Mouse (Mus musculus): ENCODE measurements around the gene Sept9.

Sept9 gene

DNA sequence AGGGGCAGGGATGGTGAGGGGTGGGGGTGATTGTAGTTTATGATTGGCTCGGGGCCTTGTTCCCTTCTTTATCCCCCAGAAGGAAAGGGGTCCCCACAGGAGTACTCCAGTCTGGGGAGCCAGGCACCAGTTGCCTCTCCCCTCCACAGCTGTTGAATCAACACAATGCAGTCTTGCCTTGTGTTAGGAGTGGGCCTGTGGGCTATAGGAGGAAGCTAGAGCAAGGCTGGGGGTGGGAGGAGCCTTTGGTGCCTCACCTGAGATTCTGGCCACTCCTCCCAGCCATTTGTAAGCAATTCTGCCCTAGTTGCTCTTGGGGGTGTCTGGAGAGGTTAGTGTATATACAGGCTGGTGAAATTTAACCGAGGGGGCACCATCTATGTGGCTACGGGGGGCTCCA lies 88.3 kb downstream of the Sept9 start:
- DNase-seq (ENCODE audit: low read depth, low spot score): no peak

DNA sequence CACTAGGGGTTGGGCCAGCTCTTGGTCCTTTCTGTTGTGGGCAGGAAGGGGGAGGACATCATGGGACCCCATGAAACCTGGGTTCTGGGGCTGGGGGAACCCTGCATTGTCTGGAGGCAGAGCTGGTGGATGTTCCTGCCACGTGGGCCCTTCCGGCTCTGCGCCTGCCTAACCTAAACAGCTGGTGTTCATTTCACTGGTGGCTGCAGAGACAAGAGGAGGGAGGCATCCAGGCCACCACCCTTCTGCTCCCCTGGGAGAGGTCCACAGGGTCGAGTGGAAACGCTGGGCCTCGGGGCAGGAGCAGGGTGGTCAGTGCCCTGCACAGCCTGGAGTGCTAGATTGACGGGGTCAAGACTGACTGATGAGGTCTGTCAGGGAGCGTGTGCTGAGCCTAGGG lies 89.3 kb downstream of the Sept9 start:
- DNase-seq (ENCODE audit: low read depth, low spot score): no peak

DNA sequence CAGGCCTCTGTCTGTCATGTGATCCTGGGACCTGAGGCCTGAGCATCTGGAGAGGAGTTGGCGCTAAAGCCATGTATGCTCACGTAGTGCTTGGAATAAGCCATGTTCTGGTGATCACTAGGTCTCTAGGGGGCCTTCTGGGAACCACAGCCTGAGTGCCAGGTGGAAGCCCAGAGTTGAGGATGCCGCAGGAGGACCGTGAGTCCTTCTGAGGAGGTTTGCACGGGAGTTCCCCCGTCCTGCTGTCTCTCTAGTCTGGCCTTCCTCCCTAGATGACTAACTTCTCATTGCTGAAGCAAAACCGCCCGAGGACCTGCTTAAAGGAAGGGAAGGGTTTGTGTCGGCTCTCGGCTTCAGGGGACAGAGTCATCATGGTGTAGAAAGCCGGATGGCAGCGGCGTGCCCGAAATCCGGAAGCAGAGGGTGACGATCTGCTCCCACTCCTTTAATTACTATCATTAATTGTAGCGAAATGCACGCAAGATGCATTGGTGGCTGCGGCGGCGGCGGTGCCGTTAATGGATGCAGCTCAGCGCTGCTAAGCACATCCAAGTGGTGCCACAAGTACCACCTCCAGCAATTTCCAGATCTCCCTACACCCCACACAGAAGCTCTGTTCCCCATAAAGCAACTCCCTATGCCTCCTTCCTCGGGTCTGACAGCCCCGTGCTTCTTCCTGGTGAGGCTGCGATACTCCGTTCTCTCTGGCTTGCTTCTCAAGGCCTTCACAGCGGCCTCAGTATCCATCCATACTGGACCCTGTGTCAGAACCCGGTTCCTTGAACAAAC lies 92.0 kb downstream of the Sept9 start:
- DNase-seq (ENCODE audit: low read depth, low spot score): no peak

DNA sequence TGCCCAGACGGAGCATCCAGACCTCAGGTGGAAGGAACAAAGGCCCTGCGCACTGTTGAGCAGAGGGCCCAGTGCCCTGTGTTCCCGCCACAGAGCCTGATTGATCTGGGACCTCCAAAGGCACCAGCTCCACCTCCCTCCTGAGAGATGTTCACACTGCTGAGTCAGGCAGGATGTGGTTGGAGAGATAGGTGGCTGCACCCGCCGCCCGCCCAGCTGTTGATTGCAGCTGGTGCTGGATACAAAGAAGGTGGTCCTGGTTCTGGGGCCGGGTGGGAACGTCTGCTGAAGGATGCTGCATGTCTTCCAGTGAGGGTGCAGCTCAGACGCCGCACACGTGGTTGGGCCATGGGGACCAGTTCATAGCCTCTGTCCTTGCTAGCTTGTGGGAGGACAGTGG lies 93.0 kb downstream of the Sept9 start:
- DNase-seq (ENCODE audit: low read depth, low spot score): no peak

DNA sequence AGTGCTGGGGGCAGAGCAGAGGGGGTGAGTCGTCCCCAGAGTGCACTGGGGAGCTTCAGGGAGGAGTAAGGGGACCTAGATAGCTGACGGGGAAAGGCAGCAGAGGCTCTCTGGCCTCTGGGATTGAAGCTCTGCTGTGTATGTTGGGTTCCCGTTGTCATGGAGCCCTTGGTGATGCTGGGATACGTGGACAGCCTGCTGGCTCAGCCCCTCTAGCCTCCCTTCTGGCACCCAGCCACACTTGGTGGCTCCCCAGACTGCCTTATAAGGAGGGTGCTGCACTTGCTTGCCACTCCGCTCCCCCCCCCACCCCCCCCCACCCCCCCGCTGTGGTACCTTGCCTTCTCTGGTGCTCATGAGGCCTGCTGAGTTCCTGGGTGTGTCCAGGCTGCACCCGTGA lies 95.8 kb downstream of the Sept9 start:
- no peak for DNase-seq (ENCODE audit: low read depth, low spot score)

DNA sequence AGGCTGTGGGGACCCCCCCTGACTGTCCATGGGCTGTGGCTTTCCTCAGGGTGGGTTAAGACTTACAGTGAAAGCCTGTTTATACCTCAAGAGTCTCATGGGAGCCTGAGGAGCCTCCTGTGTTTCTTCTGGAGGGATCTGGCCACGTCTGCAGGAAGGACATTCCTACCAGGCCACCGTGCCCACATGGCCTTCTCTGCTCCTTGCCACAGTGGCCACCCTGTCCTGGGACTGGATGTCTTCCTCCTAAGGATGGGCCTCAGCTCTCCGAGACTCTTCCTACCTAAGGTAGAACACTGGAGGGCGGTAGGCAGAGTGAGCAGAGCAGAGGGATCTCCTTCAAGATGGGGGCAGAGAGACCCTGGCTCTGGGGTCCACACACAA lies 96.6 kb downstream of the Sept9 start:
- DNase-seq (ENCODE audit: low read depth, low spot score): no peak

DNA sequence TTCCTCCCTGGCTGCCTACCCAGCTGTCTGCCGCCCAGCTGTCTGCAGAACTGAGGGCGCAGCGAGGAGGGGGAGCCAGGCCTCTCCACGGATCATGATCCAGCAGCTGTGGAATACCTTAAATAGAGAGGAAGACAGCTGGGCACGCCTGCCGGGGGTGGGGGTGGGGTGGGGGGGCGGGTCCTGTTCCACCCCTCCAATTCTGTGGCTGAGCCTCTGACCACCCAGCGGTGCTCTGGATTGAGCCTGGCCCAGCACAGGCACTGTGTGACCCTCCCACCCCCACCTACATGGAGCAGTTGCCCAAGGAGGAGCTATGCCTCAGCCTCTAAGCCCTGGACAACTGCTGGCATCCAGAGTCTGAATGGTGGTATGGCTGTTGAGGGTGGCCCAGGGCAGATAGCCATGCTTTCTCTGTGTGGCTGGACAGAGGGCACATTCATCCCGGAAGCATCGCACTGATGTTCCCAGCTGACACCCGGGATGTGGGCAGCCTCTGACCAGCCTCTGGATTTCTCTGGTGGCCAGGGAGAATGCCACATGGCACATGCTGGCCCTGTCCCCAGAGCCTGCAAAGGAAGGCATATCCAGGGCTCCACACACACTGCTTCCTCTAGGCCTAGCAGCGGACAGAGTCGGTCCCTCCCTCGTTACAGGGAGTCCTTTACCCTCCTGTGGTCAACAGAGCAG lies 97.2 kb downstream of the Sept9 start:
- DNase-seq (ENCODE audit: low read depth, low spot score): no peak

DNA sequence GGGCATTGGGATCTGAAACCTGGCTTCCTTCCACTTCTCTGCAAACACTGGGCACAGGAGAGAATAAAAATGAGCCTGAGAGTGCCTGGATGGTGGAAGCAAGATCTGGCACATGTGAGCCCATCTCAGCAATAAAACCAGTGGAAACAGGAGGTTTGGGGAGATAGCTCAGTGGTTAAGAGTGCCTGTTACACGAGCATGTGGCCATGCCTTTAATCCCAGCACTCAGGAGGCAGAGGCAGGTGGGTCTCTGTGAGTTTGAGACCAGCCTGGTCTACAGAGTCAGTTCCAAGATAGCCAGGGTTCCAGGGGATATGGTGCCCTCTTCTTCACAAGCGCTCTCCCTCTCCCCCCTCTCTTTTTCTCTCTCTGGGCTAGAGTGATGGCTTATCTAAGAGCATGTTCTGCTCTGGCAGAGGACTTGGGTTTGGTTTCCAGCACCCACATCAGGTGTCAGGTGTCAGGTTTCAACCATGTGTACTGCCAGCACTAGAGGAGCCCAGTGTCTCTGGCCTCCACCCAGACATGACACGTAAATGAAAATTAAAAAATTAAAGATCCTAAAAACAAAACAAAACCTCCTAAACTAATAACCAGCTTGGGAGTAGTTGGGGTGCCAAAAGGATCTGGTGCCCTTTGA lies 97.8 kb downstream of the Sept9 start:
- no peak for DNase-seq (ENCODE audit: low read depth, low spot score)

DNA sequence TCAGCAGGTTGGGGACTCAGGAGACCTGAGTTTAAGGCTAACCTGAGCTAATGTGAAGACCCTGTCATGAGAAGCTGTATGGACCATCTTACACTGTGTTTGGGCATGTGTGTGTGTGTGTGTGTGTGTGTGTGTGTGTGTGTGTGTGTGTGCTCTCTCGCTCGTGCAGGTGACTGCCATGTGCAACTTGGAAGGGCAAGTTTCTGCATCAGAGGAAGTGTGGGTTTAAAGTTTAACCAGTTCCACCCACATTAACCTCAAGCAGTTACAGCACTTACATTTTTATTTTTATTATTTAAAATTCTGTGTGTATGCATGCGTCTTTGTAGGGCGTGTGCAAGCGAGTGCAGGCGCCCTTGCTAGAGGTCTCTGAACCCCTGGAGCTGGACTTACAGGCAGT lies 100.3 kb downstream of the Sept9 start:
- no peak for DNase-seq (ENCODE audit: low read depth, low spot score)

DNA sequence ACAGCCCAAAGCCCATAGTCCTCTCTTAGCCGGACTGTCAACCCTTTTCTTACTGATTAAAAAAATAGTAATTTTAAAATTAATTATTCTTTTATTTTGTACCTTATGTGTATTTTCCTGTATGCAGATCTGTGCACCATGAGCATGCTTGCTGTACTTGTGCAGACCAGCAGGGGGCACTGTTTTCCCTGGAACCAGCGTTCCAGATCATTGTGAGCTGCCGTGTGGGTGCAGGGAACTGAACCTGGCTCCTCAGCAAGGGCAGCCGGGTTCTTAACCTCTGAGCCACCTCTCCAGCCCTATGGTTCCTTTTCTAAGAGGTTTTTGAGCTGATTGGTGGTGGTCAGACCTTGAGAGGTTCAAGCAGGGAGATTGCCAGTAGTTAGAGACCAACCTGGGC lies 101.3 kb downstream of the Sept9 start:
- DNase-seq (ENCODE audit: low read depth, low spot score): peak; percentile 55

DNA sequence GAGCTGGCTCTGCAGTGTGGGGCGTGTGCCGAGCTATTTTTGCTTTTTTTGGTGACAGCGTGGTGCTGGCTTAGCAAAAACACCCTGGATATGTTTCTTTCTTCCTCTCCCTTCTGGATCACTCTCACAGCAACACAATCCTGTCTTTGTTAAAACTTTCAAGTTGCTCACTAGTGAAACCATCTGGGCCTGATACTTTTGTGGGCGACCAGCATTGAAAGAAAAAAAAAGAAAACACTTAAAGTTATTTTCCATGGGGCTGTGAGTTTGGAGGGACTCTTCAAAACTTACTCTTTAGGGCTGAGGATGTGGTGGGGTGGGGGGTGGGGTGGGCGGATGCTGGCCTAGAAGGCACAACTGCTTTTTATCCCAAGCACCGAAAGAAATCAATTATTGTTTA lies 102.3 kb downstream of the Sept9 start:
- DNase-seq (ENCODE audit: low read depth, low spot score): no peak

DNA sequence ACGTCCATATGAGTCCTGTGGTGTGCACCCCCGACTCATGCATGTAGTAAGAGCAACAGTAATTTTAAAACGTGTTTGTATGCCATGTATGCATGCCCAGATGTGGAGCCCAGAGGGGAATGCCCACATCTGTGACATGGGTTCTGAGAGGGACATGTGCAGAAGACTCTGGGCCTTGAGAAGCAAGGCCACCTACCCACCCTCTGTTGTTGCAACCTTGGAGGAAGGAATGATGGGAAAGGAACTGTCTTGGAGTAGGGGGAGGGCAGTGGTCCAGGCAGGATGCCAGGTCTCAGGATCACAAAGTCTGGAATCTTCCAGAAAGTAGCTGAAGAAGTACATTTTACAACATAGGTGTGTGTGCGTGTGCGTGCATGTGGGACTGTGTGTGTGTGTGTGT lies 102.9 kb downstream of the Sept9 start:
- DNase-seq (ENCODE audit: low read depth, low spot score): no peak

DNA sequence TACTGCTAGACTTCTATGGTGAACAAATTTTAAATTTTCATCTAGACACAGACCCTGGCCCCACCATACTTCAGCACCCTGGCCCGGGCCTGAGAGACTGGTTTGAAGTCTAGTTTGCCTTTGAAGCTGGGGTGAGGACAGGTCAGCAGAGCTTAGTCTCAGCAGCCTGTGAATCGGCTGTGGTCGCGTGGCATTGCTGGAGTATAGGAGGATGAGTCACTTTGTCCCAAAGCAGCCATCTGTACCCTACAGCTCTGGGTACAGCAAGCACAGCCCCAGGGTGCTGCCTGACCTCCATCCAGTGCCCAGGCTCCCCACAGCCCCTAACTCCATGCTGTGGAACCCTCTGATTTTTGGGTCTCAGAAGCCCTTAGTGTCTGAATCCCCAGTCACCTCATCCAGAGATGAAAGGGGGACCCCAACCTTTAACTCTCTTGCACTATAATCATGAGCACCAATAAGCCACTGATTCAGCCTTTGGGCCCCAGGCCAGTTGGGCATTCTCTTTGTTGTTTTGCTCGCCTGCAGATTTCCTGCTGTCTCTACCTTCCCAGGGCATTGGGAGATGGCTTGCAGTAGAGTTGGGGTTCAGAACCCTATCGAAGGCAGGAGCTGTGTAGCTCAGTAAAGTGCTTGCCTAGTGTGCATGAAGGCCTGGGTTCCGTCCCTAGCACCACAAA lies 106.2 kb downstream of the Sept9 start:
- DNase-seq (ENCODE audit: low read depth, low spot score): no peak

DNA sequence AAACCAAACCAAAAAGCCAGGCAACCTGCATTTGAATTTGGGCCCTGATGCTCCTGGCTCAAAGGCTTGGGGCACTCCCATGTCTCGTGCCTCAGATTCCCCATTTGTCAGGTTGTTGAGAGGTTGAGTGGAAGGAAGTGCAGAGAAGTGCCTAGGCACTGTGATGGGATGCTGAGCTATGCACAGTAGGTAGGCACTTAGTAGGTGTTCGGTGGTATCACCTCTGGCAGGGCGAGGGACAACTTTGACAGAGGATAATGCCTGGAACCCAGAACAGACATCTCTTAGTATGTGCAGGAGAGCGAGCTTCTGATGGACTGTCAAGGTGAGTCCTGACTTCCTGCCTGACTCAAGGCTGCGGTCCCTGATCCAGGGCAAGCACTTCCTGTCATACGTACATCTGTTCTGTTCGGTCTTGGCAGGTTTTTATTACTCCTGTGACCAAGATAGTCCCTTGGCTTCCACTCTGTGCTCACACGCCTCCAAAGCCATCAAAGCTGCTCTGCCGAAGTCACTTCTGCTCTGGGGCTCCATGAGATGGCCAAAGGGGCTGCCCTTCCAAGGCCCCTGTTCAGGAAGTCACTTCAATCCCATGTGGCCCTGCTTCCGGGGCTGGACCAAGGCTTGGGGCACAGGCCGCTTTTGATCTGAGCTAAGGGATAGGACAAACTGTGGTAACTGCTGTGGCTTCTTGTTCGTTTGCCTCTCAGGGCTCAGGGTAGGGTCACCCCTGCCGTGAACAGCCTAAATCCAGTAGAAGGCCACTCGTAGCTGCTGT lies 107.0 kb downstream of the Sept9 start:
- no peak for DNase-seq (ENCODE audit: low read depth, low spot score)

DNA sequence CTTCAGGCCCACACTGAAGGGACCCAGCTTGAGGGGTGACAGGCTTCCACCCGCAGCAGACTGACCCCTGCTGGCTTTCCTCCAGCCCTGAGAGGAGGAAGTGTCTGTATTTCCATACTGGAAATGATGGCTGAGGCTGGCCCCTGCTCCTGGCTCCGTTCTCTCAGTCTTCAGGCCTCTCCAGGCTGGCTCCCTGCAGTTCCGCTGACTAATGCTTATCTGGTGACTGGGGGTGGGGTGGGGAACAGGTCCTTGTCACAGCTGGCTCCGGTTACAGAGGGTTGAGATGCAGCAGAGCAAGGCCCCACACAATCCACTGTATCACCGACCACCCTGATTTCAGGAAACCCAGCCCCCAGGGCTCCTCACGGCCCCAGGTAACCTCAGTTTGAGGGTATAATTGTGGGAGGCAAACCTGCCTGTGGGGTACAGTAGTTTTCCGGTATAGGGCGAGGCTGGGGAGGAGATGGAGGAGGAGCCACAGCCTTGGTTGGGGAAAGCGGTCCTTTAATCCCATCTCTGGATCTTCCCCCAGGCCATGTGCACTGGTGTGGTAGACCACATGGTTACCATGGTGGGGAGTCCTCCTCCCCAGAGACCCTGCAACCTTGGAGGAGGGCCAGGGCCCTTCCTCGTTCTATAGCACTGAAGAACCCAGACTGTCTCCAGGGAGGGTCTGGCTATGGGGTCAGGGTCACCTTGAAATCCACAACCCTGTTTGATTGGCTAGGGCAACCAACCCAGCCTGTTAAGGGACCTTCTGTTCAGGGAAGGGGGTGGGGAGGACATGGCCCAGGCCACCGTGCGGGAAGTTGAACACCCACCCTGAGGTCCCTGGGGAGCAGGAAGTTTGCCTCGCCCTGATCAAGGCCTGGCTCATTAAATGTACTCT lies 108.7 kb downstream of the Sept9 start:
- no peak for DNase-seq (ENCODE audit: low read depth, low spot score)

DNA sequence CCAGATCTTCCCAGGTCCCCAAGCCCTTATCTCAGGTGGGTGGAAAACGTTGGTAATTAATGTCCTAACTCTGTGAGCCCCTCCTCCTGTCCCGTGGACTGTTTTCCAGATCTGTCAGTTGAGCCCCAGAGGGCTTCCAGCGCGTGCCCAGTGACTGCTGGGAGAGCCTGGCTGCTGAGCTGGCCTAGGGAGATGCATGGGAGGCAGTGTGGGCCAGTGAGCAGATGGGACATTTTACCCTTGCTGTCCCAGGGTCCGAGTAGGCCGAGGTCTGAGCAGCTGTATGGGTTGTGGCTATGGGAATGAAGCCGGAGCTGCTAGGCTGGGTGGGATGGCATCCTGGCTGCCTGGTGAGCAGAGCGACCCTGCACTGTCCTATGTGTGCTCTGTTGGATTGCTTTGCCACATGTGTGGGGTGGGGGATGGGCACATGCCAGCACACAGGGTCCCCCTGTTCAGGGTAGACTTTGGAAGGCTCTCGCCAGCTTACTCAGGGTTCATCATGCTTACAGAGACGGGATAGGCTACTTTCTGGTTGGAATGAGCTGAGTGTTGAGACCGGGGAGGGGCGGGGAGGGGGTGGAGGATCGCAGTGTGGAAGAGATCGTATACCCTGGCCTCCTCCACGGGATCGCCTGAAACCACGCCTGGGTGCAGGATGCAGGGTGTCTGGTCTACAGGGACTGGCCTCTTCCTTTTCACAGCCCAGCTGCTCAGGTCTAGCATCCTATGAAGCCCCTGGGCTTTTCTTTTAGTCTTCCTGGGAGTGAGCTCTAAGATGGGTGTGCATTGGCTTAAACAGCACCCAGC lies 109.9 kb downstream of the Sept9 start:
- DNase-seq (ENCODE audit: low read depth, low spot score): no peak

DNA sequence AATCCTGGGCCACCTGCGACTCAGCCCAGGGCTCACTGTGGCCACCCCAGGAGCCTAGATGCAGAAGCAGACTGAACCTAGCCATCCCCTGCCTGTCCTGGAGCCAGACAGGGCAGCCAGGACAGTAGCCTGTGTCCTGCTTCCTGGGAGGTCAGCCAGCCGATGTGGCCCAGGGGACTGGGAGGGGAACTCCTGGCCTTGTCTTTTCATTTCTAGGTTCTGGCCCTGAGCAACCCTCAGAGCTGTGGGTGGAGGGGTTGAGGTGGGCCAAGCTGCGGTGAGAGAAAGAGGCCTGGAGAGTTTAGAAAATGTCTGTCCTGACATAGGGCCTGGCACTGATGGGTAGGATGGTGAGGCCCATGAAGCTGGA lies 110.4 kb downstream of the Sept9 start:
- no peak for DNase-seq (ENCODE audit: low read depth, low spot score)

DNA sequence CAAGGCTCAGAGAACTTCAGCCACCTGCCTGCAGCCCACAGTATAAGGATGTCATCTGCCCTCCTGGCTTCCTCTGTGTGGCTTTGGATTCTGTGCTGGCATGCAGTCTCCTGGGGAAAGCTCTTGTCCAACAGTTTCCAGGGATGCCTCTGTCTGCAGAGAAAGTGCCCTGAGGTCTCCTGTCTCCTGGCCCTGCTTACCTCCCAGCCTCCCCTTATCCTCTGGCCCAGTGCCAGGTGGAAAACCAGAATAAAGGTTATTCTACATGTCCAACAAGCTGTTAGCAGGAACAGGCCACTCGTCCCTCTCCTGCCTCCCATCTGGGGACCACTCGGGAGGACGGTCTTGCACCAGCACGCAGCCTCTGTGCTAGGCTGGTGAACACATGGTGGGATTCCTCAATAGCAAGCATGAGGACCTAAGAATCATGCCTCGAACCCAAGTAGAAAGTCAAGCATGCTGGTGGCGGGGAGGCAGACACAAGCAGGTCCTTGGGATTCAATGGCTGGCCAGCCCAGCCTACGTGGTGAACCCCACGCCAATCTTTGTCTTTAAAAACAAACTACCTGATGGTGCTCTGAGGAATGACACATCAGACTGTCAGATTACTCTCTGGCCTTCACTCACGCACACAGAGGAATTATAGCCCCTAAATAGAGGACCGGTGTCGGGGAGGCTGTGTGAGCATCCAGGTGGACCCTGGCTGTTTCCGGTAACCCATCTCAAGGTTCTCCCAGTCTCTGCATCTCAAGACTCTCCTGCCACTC lies 111.1 kb downstream of the Sept9 start:
- DNase-seq (ENCODE audit: low read depth, low spot score): no peak

Measured in A20 (cell line).